Mouse (Mus musculus) thymus, adult 2 months (tissue): ENCODE data around the gene Plekhm2. TPM values are rescaled to one million over a fixed set of nuclear protein-coding genes. Genes with fewer than 3 reads are reported as not detected.
A peak's percentile ranks its signal among the peaks of the same experiment; 100 is the strongest.

Experiments
- DNase-seq: peaks from one replicate; pipeline ENCODE4 v3.0.0; 2021
- H3K27ac ChIP-seq: fragments of 200-500 bp; 2 replicates; pipeline ENCODE4 v1.5.1; 2012; ENCODE audit warnings: low read length, control low read depth; ENCODE audit not compliant: control insufficient read depth, insufficient read depth
- H3K27me3 ChIP-seq: fragments of 200-500 bp; 2 replicates; pipeline ENCODE4 v1.6.1; 2012; ENCODE audit warnings: mild to moderate bottlenecking, low read length, moderate library complexity, mixed read lengths; ENCODE audit not compliant: control insufficient read depth, insufficient read depth
- H3K36me3 ChIP-seq: fragments of 200-500 bp; 2 replicates; pipeline ENCODE4 v1.6.1; 2012; ENCODE audit warnings: mild to moderate bottlenecking, low read length, moderate library complexity; ENCODE audit not compliant: control insufficient read depth, insufficient read depth
- H3K4me1 ChIP-seq: fragments of 200-500 bp; replicated peaks from 2 replicates; pipeline ENCODE4 v1.6.1; 2012; ENCODE audit warnings: low read length; ENCODE audit not compliant: control insufficient read depth, insufficient read depth
- H3K4me3 ChIP-seq: fragments of 200-500 bp; 2 replicates; pipeline ENCODE4 v1.5.1; 2012; ENCODE audit warnings: mild to moderate bottlenecking, low read length, control low read depth, moderate library complexity; ENCODE audit not compliant: control insufficient read depth, insufficient read depth
- CTCF ChIP-seq: fragments of 200-500 bp; IDR thresholded peaks from 2 replicates; pipeline ENCODE4 v1.5.1; 2012; ENCODE audit warnings: mild to moderate bottlenecking, control low read depth, low read length, moderate library complexity, borderline replicate concordance; ENCODE audit not compliant: control insufficient read depth, poor library complexity, insufficient read depth; ENCODE audit errors: extremely low read depth
- POLR2A ChIP-seq: fragments of 200-500 bp; IDR thresholded peaks from 2 replicates; pipeline ENCODE4 v1.6.1; 2012; ENCODE audit warnings: mild to moderate bottlenecking, low read length, control low read depth, moderate library complexity; ENCODE audit not compliant: control insufficient read depth, poor library complexity, insufficient read depth; ENCODE audit errors: extremely low read depth
- WGBS: fragments of 180-500 bp; shearing (Covaris S2); methylation state at CpG from one replicate; pipeline ENCODE4 v1.1.7; 2018; 5-methylcytosine and 5-hydroxymethylcytosine counted together
- polyA plus RNA-seq: library from polyadenylated mRNA; depleted of rRNA; stranded (reverse); fragments of >200 nt; gene quantifications from 2 replicates; pipeline ENCODE4 v1.2.3, GENCODE M21; 2012

The Plekhm2 gene
- polyA plus RNA-seq, 1 experiment: 71.4 TPM

GRCm38 (mm10) chr4:141617863-141618564, 46.7 kb downstream of the Plekhm2 start:
- DNase-seq: peak; percentile 26
- peaks cover 15% of the 10 kb centered on the region for H3K4me1 ChIP-seq
- no peaks in the 10 kb centered on the region for H3K27me3 ChIP-seq
- TF ChIP-seq POLR2A: no peak
- no peaks in the 10 kb centered on the region for H3K36me3 ChIP-seq
- WGBS: 18% methylated on average over 22 of the region's 22 CpGs
- H3K4me3 ChIP-seq: peak overlapping the region; percentile 44
- H3K27ac ChIP-seq: no peak overlapping the region

- TF ChIP-seq CTCF (peak; percentile 87; the same call in 1 of the 2 replicates), POLR2A (no peak)
- DNase-seq: peak; percentile 86
- no peaks in the 10 kb centered on the region for H3K27me3 ChIP-seq
- H3K4me3 ChIP-seq: peak overlapping the region; percentile 44
- peaks cover 15% of the 10 kb centered on the region for H3K4me1 ChIP-seq
- H3K36me3 ChIP-seq: no peaks in the 10 kb centered on the region
- 5% methylated on average over 20 of the region's 20 CpGs for WGBS
- H3K27ac ChIP-seq: no peak overlapping the region
Measured at GRCm38 (mm10) chr4:141617299-141617698, 47.4 kb downstream of the Plekhm2 start.

GRCm38 (mm10) chr4:141616811-141617210, 47.9 kb downstream of the Plekhm2 start:
- 81% methylated on average over 6 of the region's 6 CpGs for WGBS

GRCm38 (mm10) chr4:141614946-141615345, 49.8 kb downstream of the Plekhm2 start:
- no peaks in the 10 kb centered on the region for H3K36me3 ChIP-seq
- TF ChIP-seq CTCF: no peak
- TF ChIP-seq POLR2A: no peak
- H3K27ac ChIP-seq: no peak overlapping the region
- H3K4me1 ChIP-seq: peaks cover 15% of the 10 kb centered on the region
- DNase-seq: no peak
- H3K4me3 ChIP-seq: no peak overlapping the region
- WGBS: 91% methylated on average over 14 of the region's 14 CpGs
- H3K27me3 ChIP-seq: no peaks in the 10 kb centered on the region

More at GRCm38 (mm10) chr4:141616811-141617210, 47.9 kb downstream of the Plekhm2 start:
- no peaks in the 10 kb centered on the region for H3K36me3 ChIP-seq
- no peak for DNase-seq
- H3K27ac ChIP-seq: no peak overlapping the region
- H3K27me3 ChIP-seq: no peaks in the 10 kb centered on the region
- peaks cover 15% of the 10 kb centered on the region for H3K4me1 ChIP-seq
- H3K4me3 ChIP-seq: no peak overlapping the region
- TF ChIP-seq POLR2A: no peak

- Histone ChIP-seq H3K27ac (no peak overlapping the region), H3K27me3 (no peaks in the 10 kb centered on the region), H3K4me1 (no peaks in the 10 kb centered on the region), H3K4me3 (no peak overlapping the region), H3K36me3 (no peaks in the 10 kb centered on the region)
- WGBS: 82% methylated on average over 6 of the region's 6 CpGs
- DNase-seq: no peak
- no peak for TF ChIP-seq CTCF
Measured at GRCm38 (mm10) chr4:141609538-141609937, 55.2 kb downstream of the Plekhm2 start.

- no peaks in the 10 kb centered on the region for H3K27me3 ChIP-seq
- TF ChIP-seq POLR2A: no peak
- TF ChIP-seq CTCF: no peak
- no peak for DNase-seq
Measured at GRCm38 (mm10) chr4:141605861-141606260, 58.8 kb downstream of the Plekhm2 start, which contains the start of gene Fblim1. Gene Fblim1 (minus strand): TSS chr4:141606096.

GRCm38 (mm10) chr4:141605421-141605820, 59.3 kb downstream of the Plekhm2 start:
- H3K27ac ChIP-seq: no peak overlapping the region
- no peak overlapping the region for H3K4me3 ChIP-seq
- TF ChIP-seq POLR2A (no peak), CTCF (no peak)
- no peaks in the 10 kb centered on the region for H3K27me3 ChIP-seq
- no peaks in the 10 kb centered on the region for H3K36me3 ChIP-seq
- H3K4me1 ChIP-seq: no peaks in the 10 kb centered on the region
- 94% methylated on average over 5 of the region's 5 CpGs for WGBS
- DNase-seq: no peak

More at GRCm38 (mm10) chr4:141605861-141606260, 58.8 kb downstream of the Plekhm2 start, which contains the start of gene Fblim1:
- Histone ChIP-seq H3K36me3 (no peaks in the 10 kb centered on the region), H3K27ac (no peak within 1 kb of the TSS), H3K4me1 (no peaks in the 10 kb centered on the region), H3K4me3 (no peak within 1 kb of the TSS)
- WGBS: 93% methylated on average over 11 of the region's 11 CpGs
